Mouse (Mus musculus) midbrain, postnatal 0 days (tissue): Measurements from ENCODE around the gene Ubac1. TPM values are rescaled to one million over a fixed set of nuclear protein-coding genes. Genes with fewer than 3 reads are reported as not detected.

ENCODE experiments used
- ATAC-seq: fragments of 200-750 bp; cut with Nextera tagmentation; 2 replicates; pipeline ENCODE4 v1.8.0; 2017; ENCODE audit warnings: moderate number of reproducible peaks, mild to moderate bottlenecking, moderate TSS enrichment, moderate library complexity; ENCODE audit not compliant: low FRiP score
- DNase-seq: peaks from one replicate; pipeline ENCODE4 v3.0.0-alpha.2; 2015; ENCODE audit warnings: low spot score
- H3K27ac ChIP-seq: fragments of 300-500 bp; sonication (generic); 2 replicates; pipeline ENCODE4 v1.5.1; 2014; ENCODE audit warnings: low read depth, mild to moderate bottlenecking, low read length, mixed read lengths
- H3K27me3 ChIP-seq: fragments of 300-500 bp; sonication (generic); 2 replicates; pipeline ENCODE4 v1.6.1; 2014; ENCODE audit warnings: low read length, control low read depth, mixed read lengths; ENCODE audit not compliant: insufficient read depth
- H3K36me3 ChIP-seq: fragments of 300-500 bp; sonication (generic); 2 replicates; pipeline ENCODE4 v1.6.1; 2014; ENCODE audit warnings: low read length, control low read depth, mixed read lengths; ENCODE audit not compliant: insufficient read depth
- H3K4me1 ChIP-seq: fragments of 300-500 bp; sonication (generic); 2 replicates; pipeline ENCODE4 v1.6.1; 2014; ENCODE audit warnings: mild to moderate bottlenecking, control low read depth, antibody characterized with exemption, low read length, mixed read lengths; ENCODE audit not compliant: insufficient read depth
- H3K4me2 ChIP-seq: fragments of 300-500 bp; sonication (generic); 2 replicates; pipeline ENCODE4 v1.6.1; 2014; ENCODE audit warnings: low read depth, mild to moderate bottlenecking, low read length, mixed read lengths; ENCODE audit not compliant: poor library complexity, severe bottlenecking
- H3K4me3 ChIP-seq: fragments of 300-500 bp; sonication (generic); 2 replicates; pipeline ENCODE4 v1.5.1; 2014; ENCODE audit warnings: low read depth, mild to moderate bottlenecking, low read length, moderate library complexity
- H3K9ac ChIP-seq: fragments of 300-500 bp; sonication (generic); replicated peaks from 2 replicates; pipeline ENCODE4 v1.6.1; 2014; ENCODE audit warnings: mild to moderate bottlenecking, low read length, moderate library complexity, mixed read lengths; ENCODE audit not compliant: poor library complexity, severe bottlenecking
- H3K9me3 ChIP-seq: fragments of 300-500 bp; sonication (generic); 2 replicates; pipeline ENCODE4 v1.6.1; 2016; ENCODE audit warnings: low read length, control low read depth
- CTCF ChIP-seq: IDR thresholded peaks from 2 replicates; pipeline ENCODE4 v1.5.1; 2016; ENCODE audit warnings: antibody characterized with exemption, mild to moderate bottlenecking
- WGBS: fragments of 180-500 bp; shearing (Covaris S2); extraction: QIAGEN DNeasy Blood & Tissue Kit; methylation state at CpG from one replicate; pipeline ENCODE4 v1.1.7; 2014; 5-methylcytosine and 5-hydroxymethylcytosine counted together
- polyA plus RNA-seq: library from polyadenylated mRNA; unstranded; fragments of >200 nt; fragmentation: Nextera tagmentation; extraction: Ambion mirVana; gene quantifications from 2 replicates; pipeline ENCODE4 v1.2.1, GENCODE M21; 2015
- total RNA-seq: library from RNA; depleted of rRNA; stranded (reverse); fragments of >200 nt; gene quantifications from 2 replicates; pipeline ENCODE4 v1.2.3, GENCODE M21; 2014

Ubac1 gene
- total and polyA plus RNA-seq, 2 experiments from 2014 or later, result 100 to 158 TPM

GRCm38 (mm10) chr2:26001136-26001535 is 20.4 kb downstream of the Ubac1 start:
- no peak for ATAC-seq
- no peak for TF ChIP-seq CTCF
- H3K27ac ChIP-seq, result no peak overlapping the region
- H3K9me3 ChIP-seq, result no peaks in the 10 kb centered on the region
- H3K4me1 ChIP-seq, result no peaks in the 10 kb centered on the region
- H3K9ac ChIP-seq, result no peak overlapping the region
- H3K4me3 ChIP-seq, result no peak overlapping the region
- no peak for DNase-seq
- 92% methylated on average over 5 of the region's 5 CpGs for WGBS
- no peaks in the 10 kb centered on the region for H3K27me3 ChIP-seq
- H3K4me2 ChIP-seq, result no peak overlapping the region
- peaks cover 72% of the 10 kb centered on the region for H3K36me3 ChIP-seq

- no peak overlapping the region for H3K9ac ChIP-seq
- DNase-seq, result no peak
- H3K36me3 ChIP-seq, result peaks cover 49% of the 10 kb centered on the region
- H3K27me3 ChIP-seq, result no peaks in the 10 kb centered on the region
- TF ChIP-seq CTCF, result no peak
- H3K4me2 ChIP-seq, result no peak overlapping the region
- H3K9me3 ChIP-seq, result no peaks in the 10 kb centered on the region
- no peaks in the 10 kb centered on the region for H3K4me1 ChIP-seq
- H3K4me3 ChIP-seq, result no peak overlapping the region
- no peak overlapping the region for H3K27ac ChIP-seq
- WGBS, result 93% methylated on average over 3 of the region's 3 CpGs
- no peak for ATAC-seq
These were observed 23.8 kb downstream of the Ubac1 start for GRCm38 (mm10) chr2:25997716-25998115.

GRCm38 (mm10) chr2:25994791-25995190 is 26.8 kb downstream of the Ubac1 start:
- TF ChIP-seq CTCF, result no peak
- Histone ChIP-seq H3K27me3 (no peaks in the 10 kb centered on the region), H3K27ac (no peak overlapping the region), H3K9me3 (no peaks in the 10 kb centered on the region), H3K36me3 (peaks cover 31% of the 10 kb centered on the region), H3K9ac (no peak overlapping the region), H3K4me2 (no peak overlapping the region), H3K4me3 (no peak overlapping the region), H3K4me1 (no peaks in the 10 kb centered on the region)
- WGBS, result 90% methylated on average over 3 of the region's 3 CpGs
- DNase-seq, result no peak
- ATAC-seq, result no peak

- ATAC-seq, result no peak
- Histone ChIP-seq H3K4me1 (no peaks in the 10 kb centered on the region), H3K9me3 (no peaks in the 10 kb centered on the region), H3K4me3 (no peak overlapping the region), H3K36me3 (peaks cover 14% of the 10 kb centered on the region), H3K27ac (no peak overlapping the region), H3K27me3 (no peaks in the 10 kb centered on the region), H3K9ac (no peak overlapping the region), H3K4me2 (no peak overlapping the region)
- no peak for DNase-seq
- no peak for TF ChIP-seq CTCF
- WGBS, result 81% methylated on average over 2 of the region's 2 CpGs
These were observed 29.3 kb downstream of the Ubac1 start for GRCm38 (mm10) chr2:25992285-25992684.

- Histone ChIP-seq H3K36me3 (no peaks in the 10 kb centered on the region), H3K27ac (no peak overlapping the region), H3K9me3 (no peaks in the 10 kb centered on the region), H3K9ac (no peak overlapping the region), H3K4me3 (no peak overlapping the region), H3K4me1 (peaks cover 7% of the 10 kb centered on the region; the same call in 1 of the 2 replicates), H3K27me3 (no peaks in the 10 kb centered on the region), H3K4me2 (no peak overlapping the region)
- ATAC-seq, result no peak
- TF ChIP-seq CTCF, result no peak
- no peak for DNase-seq
- 86% methylated on average over 1 of the region's 1 CpGs for WGBS
These were observed 31.9 kb downstream of the Ubac1 start for GRCm38 (mm10) chr2:25989651-25990050.

GRCm38 (mm10) chr2:25987817-25988216 is 33.7 kb downstream of the Ubac1 start:
- 86% methylated on average over 6 of the region's 6 CpGs for WGBS
- Histone ChIP-seq H3K27me3 (no peaks in the 10 kb centered on the region), H3K4me3 (no peak overlapping the region), H3K36me3 (no peaks in the 10 kb centered on the region), H3K9me3 (no peaks in the 10 kb centered on the region), H3K4me2 (no peak overlapping the region), H3K9ac (no peak overlapping the region), H3K4me1 (peaks cover 7% of the 10 kb centered on the region; the same call in 1 of the 2 replicates), H3K27ac (no peak overlapping the region)
- TF ChIP-seq CTCF, result no peak
- no peak for ATAC-seq
- DNase-seq, result no peak
